Mouse (Mus musculus) spleen, postnatal 36 days (tissue): ENCODE results near the gene Reln.

Source experiments
- DNase-seq, 2 experiments: peaks; one replicate each; pipeline ENCODE4 v3.0.0; 2022; ENCODE audit warnings: low spot score in 2 of 2, mixed read lengths in 1 of 2

Reln gene

DNA sequence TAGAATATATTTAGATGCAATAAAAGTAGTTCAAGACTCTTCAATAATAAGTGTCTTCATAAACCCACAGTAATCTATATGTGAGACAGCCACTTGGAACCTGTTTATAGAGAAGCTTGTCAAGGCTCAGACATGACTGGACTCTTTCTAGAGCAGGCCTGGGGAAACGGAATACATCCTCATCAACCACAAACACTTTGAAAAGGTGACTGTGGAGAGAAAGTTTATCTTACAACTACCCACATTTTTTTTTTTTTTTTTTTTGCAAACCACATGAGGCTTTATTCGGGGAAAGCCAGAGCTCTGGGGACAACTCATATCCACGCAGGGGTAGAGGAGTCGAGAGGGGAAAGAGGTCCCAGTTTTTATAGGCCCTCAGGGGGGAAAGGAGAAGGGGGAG is 36.6 kb downstream of the Reln start:
- no peak for DNase-seq

DNA sequence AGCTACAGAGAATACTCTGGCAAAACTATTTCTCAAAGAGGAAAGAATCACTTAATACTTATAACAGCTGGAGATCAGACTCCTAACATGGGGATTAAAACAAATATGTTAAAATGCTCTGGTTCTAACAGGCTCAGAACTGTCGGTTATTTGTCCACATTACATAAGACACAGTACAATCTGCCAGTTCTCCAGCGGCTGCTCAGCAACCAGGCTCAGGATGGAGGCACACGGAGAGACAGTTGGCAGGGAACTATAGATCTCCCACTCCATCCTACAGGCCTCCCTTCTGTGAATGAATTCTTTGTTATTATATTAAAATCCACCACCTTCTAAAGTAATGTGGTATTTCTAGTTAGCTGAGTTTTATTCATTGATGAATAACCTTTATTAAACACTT is 37.4 kb downstream of the Reln start:
- DNase-seq = no peak

DNA sequence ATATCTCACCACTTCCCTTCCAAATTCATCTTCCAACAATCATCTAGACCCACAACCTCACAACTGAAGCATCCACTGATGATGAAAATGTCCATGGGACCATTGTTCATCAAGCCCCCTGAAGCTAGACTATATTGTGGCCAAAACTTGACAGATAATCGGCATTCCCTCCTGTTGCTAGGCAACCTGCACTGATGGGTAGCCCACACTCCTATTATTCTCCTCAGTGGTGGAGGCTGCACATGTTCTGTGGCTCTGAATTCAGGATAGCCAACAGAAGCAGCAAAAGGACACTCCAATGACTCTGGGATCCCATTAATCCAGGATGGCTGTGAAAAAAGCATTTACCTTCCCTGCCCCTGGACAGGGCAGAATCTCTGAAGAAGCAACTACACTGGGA is 40.8 kb downstream of the Reln start:
- DNase-seq = no peak

DNA sequence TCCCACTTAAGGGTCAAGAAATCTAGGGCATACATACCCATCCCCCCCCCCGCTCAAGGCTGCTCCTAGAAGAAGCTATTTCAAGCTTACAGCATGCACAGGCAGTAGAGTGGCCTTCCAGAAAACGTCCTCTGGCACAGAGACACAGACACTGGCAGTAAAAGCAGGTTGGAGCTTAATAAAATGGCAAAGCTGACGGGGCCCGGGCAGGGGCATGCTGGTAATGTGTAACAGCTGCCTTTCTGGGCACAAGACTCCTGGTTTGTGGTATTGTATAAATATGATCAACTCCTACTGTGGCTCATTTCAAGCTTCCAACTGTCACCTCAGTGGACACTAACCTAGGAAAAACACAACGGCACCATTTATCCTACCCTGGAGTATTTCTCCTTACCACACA is 42.2 kb downstream of the Reln start:
- DNase-seq = no peak

DNA sequence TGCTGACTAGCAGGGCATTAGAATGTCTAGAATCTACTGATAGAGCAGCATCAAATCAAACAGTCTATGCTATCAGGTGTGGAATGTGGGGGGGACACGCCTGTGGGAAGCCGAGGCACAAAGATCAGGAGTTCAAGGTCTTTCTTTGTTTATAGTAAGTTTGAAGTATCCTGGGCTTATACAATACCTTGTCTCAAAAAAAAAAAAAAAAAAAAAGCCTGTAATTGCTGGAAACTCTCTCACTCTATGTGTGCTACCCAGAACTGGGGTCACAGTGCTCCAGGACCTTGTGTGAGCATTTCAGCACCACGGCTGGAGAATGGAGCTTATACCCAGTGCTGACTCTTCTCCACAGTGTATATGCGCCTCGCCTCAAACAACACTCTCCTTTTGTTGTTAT is 43.7 kb downstream of the Reln start:
- DNase-seq = no peak

DNA sequence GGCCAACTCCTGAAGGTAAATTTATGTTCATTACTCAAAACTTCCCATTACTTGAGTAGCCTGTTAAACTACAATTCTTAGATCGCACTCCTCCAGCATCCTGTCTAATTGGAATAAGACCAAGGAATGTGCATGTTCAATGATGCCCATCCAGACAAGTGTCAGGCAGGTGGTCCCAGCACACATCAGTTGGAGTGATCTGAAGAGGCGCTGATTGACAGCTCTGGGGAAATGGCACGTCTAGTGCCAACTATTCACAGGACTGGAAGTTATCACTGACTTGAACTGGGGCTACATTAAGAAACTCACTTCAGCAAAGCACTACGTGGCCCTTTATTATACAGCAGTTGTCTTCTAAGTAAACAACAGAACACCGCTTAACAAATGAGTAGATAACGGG is 44.5 kb downstream of the Reln start:
- no peak for DNase-seq

DNA sequence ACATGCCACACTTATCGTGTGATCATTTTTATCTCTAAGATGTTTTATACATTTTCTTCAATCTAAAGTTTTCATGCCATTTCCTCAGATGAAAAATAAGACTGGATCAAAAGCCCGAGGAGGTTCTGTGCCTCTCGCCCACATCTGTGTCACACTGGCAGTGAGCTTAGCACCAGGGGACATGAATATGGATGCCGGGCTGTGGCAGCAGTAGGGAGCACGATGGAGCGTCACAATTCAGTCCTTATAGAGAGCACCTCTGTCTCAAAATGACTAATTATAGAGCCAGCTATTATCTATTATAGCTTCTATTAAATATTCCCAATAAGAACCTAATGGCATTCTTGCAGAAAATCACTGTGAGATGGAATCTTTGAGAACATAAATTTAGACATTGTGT is 49.3 kb downstream of the Reln start:
- no peak for DNase-seq

DNA sequence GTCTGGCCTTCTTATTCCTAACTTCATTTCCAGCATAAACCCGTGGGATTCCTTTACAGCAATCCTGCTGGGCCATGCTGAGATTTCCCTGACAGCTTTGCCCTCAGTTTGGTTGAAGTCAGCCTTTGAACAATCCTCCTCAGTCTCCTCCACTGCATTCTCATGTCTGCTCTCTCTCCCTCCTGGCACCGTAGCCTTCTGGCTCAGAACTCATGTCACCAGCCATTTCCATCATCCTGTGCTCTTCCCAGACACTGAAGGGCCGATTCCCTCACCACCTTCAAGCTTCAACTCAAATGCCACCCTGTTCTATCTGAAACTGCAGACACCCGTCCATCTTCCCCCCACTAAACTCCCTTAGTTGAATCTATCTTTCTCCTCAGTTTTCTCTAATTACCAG is 53.1 kb downstream of the Reln start:
- DNase-seq = no peak

DNA sequence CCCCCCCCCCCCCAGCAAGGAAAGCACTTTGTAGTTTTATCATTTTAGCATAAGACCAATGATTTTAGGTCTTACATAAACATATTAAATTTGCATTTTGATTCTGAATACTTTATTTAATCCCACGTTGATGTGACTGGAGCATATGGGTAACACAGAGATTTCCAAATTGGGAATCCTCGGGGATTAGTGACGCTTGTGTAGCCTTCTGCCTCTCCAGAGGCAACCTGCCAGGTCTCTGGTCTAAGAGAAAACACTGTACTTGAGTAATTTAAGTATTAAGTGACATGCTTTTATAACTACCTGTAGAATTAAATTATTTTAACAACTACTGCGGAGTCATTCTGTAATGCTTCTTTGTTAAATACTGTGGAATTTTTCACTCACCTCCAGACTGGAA is 59.1 kb downstream of the Reln start:
- no peak for DNase-seq

DNA sequence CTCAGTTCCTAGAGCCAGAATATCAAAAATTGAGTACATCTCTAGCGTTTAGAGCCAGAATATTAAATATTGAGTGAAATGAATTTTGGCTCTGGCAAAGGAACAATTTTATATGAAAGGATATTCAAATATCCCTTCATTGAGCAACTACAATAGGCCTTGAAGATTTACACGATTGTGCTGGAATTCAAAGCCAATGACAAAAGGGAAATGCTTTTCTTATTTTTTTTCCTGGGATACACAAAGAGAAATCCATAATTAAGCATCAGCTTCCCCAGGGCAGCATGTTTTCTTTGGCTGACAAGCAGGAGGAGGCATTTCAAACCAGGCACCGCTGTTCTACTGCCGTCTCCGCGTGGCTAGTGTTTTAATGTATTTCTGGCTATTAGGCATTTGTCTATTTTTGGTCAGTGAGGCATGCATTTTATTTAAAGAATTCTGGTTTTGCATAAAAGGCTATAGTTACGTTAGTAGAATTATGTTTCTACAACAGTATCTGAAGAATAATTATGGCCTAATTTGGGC is 62.3 kb downstream of the Reln start:
- DNase-seq = no peak

DNA sequence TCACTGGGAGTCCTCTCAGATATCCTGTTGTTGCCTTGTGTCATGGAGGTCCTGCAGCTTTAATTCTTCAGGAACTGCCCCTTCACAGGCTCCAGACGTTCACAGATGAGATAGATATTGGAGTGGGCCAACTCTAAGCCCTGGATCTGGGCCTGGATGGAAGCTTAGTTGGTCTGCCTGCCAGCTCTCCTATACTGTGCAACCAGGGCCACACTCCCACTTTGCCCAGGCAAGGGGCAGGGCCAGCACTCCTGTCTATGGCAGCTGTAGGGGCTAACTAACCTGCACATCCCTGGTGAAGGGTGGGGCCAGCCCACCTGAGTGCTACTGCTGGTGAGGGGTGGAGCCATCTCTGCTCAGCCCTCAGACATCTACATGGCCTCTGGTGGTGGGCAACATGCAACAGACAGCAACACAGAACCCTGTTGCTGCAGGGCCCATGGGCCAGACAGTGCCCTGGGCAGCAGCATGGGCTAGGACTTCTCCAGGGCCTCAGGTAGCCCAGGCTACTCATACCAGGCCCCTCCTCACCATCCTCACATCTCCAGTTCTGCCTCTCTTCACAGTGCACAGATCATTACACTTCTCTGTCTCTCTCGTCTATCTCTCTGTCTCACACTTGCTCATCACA is 63.9 kb downstream of the Reln start:
- DNase-seq = no peak

DNA sequence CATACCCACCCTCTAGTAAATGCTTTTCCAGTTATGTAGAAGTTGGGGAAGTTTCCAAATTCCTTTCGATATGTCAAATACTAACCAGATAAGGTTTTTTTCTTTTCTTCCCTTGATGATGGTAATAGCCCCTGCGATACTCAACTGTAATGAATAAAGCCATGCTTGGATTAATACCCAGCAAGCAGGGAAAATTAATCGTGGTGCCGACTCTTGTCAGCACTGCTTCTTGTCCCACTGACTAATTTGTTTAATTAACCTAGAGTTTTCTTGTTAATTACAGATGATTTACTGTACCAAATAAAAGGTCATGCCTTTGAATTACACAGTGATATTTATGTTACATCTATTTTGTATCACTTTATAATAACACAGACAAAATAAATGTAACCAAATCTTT is 65.3 kb downstream of the Reln start:
- no peak for DNase-seq

DNA sequence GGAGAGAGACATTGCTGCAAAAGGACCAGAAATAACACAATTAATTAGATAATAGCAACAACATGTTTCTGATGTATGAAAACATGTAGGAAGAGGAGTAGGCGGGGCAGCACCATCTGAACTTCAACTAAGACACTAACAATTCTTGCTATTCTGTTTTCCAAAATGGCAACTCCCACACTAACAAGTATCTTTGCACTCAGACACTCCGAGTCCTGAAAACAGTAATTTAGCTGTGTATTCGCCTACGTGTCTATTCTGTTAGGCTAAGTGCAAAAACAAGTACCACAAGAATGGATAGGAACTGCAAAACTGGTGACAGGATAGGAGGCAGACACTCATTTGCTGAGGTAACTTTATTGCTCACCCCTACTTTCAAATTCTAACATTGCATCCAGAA is 70.4 kb downstream of the Reln start:
- no peak for DNase-seq

DNA sequence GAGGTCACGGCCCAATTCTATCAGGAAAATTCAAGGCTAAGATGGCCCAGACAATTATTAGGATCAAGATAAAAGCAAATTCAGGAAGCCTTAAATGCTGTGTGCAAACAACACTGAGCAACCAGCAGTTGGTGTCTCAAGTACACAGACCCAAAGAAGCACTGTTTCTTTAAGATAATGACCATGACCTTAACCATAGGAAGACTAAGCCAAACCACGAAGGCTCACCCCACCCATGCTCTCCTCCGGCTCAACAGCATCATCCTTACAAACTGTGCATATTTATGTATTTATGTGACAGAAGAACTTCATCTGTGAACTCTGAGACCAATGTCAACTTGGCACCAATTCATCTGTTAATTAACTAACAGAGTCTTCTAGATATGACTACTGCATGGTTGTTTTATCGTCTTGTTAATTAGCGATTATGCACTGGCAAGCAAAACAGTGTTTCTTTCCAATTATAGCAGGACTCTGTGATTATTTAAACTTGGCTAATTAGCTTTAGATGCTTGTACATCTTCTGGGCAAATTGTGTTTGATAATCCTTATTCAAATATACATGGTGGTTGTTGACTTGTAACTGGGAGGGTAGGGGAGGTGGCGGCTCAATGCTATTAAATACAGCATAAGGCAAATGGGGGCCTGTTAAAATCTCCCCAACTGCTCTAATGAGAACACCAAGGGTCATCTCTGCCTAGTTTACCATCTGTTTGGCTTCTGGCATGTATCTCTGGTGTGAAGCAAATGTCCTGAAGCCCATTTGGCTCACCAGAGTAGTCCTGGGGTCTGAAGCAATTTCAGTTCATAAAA is 77.8 kb downstream of the Reln start:
- DNase-seq = no peak

DNA sequence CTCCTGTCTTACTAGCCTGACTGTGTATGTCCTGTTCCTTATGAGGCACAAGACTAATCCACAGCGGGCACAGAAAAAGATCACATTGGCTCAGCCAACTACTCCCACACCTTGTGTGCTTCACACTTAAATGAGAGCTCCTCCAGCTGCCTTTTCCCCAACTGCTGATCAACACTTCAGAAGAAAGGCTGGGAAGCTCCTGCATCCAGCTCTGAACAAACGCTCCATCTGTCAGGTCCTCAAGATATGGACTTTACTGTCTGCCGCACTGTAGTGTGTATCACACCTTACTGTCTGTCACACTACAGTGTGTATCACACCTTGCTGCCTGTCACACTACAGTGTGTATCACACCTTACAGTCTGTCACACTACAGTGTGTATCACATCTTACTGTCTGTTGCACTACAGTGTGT is 82.1 kb downstream of the Reln start:
- no peak for DNase-seq

DNA sequence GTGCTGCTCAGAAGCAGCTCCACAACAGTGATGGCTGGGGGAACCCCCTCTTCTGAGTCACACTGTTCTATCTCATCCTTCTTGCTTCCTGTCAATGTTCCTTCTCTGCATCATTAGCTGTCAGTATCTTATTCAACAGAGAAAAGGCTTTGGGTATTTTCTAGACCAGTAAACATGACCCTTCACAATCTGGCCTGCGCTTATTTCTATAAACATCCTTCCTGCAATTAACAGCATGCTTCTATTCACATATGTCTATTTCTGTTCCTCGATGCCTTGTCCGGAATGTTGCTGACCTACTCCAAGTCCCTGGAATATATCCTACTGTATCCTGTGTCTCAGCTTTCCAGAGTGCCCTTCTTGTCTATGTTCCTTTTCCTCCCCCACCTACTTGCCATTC is 89.2 kb downstream of the Reln start:
- no peak for DNase-seq

DNA sequence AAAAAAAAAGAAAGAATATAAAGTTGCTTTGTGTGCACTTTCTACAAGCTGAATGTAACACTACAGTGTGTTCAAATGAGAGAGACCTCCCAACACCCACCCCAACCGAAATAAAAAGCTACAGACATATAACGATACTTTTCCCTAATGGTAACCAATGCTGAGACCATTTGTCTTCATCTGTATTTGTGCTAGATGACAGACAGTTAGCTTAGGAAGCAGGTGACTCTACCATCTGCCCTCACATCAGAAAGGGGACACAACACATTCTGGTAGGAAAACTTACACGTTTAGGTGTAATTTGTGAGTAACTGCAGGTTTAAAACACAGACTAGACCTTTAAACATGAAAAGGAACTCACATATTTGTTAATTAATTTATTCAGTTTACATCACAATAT is 90.6 kb downstream of the Reln start:
- no peak for DNase-seq

DNA sequence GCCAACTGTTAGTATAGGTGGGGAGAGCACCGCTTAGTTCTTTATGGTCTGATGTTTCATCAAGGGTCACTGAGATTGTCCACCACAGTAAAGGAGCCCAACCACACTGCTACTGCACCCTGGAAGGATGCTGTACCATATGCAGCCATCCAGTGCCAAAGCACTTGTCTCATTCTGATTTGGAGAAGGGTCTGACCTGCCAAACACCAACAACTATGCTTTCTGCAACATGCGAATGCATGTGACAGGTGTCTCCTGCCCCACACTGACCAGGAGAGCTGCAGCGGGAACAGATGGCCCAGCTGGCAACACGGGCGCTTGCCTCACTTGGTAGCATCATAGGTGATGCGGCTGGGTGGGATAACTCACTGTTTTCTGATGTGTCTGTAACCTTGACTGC is 91.2 kb downstream of the Reln start:
- no peak for DNase-seq

DNA sequence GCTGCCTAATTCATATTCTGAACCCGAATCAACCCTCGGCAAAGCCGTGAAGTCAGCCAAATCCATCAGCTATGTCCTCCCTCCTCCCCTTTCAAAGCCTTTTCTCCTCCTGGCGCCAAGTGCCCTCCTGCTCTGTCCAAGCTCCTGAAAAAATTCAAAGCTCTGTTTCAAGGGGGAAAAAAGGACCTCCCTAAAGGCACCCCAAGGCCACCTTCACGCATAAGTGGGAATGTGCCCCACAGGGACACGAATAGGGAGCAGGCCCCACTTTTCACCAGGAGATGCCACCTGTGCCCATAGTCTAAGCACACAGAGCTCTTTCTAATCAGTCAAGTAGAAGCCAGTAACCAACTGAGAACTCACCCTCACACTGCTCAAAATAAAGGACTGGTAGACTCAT is 96.7 kb downstream of the Reln start:
- no peak for DNase-seq

DNA sequence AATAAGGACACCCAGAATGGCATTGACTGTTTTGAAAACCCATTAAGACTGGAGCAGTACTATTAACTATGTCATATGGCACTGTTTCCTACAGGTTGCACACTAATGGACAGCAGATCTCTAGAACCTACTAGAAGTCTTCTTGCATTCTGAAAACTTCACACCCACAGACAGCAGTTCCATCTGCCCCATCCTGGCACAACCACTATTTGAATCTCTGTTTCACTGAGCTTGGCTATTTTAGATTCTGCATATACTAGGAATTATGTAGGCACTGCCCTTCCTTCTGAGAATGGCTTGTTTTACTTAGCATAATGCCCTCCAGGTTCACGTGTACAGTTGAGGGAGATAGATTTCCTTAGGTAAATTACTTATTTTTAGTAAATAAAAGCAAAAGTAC is 99.4 kb downstream of the Reln start:
- no peak for DNase-seq

DNA sequence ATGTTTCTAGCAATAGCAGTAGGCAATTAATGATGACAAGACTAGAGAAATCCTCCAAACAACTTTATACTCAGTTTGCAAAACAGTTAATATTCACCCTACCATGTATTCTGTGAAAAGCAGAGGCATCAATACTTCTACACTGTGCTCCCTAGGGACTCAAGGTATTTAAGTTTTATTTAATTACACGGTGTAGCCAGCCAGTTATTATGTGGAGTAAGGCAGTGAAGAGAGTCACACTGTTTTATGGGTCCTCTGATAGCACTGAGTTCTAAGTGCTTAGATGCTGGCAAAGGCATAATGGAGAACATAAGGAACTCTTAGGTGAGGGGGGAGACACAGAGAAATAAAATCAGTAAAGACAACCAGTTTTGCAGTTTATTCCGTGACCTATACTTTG is 101.0 kb downstream of the Reln start:
- no peak for DNase-seq

DNA sequence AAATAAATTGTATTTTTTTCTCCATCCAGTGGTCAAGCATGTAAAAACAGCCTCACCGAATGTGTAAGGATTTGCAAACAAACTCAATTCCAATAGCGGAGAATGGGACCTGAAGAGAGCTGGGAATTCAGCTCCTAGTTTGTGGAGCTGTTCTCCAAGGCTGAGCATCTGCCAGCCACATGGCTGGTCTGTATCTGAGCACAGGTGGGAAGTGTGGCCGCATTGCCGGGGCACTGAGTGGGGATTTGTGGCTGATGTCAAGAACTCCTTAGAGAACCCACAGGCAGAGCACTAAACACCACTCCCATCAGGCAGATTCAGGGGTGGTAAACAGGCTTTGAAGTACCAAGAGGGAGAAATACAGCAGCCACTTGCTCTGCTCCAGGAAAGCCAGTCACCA is 102.9 kb downstream of the Reln start:
- DNase-seq = no peak

DNA sequence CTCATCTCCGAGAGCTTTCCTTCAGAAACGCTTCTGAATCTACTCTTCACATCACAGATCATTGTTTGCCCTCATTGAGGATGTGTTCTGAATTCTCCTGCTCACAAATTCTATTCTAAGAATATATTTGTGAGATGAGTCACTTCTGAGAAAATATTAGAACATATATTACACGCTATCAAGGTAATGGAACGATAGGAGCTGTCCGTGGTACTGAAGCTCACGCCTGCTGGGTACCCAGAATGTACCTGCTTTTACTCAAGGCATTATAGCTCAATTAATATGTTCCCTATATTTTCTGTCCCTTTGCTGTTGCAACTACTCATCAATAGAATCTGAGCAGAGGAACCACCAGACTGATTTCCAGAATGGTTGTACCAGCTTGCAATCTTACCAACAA is 107.7 kb downstream of the Reln start:
- no peak for DNase-seq

DNA sequence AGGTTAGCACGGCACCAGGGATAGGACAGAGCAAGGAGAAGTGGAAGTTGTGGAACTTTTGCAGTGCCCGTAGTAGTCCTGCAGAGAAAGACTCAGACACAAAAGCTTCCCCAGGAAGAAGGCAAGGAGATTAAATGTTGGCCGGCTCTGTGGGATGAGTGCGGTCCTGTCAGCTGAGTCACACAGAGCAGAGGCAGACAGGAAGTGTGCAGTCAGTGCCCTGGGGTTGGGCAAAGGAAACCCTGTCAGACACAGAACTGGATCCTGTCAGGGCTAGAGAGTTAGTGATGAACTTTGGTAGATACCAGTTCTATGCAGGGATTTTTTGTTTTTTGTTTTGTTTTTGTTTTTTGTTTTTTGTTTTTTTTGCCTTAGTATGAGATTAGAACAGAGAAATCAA is 120.0 kb downstream of the Reln start:
- no peak for DNase-seq
